Mouse (Mus musculus): ENCODE measurements around the gene Gaa. TPM values are rescaled to one million over a fixed set of nuclear protein-coding genes. Genes with fewer than 3 reads are reported as not detected.
"Not testable (repeated sequence)": the region's sequence is repeated elsewhere in the genome, so short reads cannot be mapped to it uniquely, and the experiment has no call there.

Gaa gene
- polyA plus RNA-seq, 1 experiment from 2014 or later: 80.7 TPM

GRCm38 (mm10) chr11:119249011-119249410 lies 18.7 kb upstream of the Gaa start:
- 16% methylated on average over 6 of the region's 6 CpGs for WGBS
- Histone ChIP-seq H3K27me3 (ENCODE audit: insufficient read depth, low read length) (peaks cover 3% of the 10 kb centered on the region; the same call in 1 of the 2 replicates), H3K4me1 (ENCODE audit: insufficient read depth, low read length) (peaks cover 31% of the 10 kb centered on the region), H3K36me3 (ENCODE audit: insufficient read depth, low read length) (no peaks in the 10 kb centered on the region), H3K9me3 (ENCODE audit: low read length) (no peaks in the 10 kb centered on the region), H3K4me3 (ENCODE audit: low read length) (no peak overlapping the region), H3K27ac (ENCODE audit: low read length) (no peak overlapping the region), H3K4me2 (replicated peaks; ENCODE audit: low read depth, low read length) (no peak overlapping the region), H3K9ac (replicated peaks; ENCODE audit: low read length) (no peak overlapping the region)
- peak; percentile 73 for ATAC-seq (ENCODE audit: low FRiP score, low TSS enrichment)

- WGBS: 31% methylated on average over 17 of the region's 17 CpGs
- no peaks in the 10 kb centered on the region for H3K9me3 ChIP-seq (ENCODE audit: low read length)
- H3K4me2 ChIP-seq (replicated peaks; ENCODE audit: low read depth, low read length): no peak overlapping the region
- no peaks in the 10 kb centered on the region for H3K36me3 ChIP-seq (ENCODE audit: insufficient read depth, low read length)
- no peak overlapping the region for H3K4me3 ChIP-seq (ENCODE audit: low read length)
- peaks cover 31% of the 10 kb centered on the region for H3K4me1 ChIP-seq (ENCODE audit: insufficient read depth, low read length)
- H3K27ac ChIP-seq (ENCODE audit: low read length): no peak overlapping the region
- H3K9ac ChIP-seq (replicated peaks; ENCODE audit: low read length): no peak overlapping the region
- ATAC-seq (ENCODE audit: low FRiP score, low TSS enrichment): no peak
- H3K27me3 ChIP-seq (ENCODE audit: insufficient read depth, low read length): peaks cover 3% of the 10 kb centered on the region; the same call in 1 of the 2 replicates
Observed at GRCm38 (mm10) chr11:119250998-119251397, 16.7 kb upstream of the Gaa start.

GRCm38 (mm10) chr11:119252854-119253541 lies 14.7 kb upstream of the Gaa start:
- Histone ChIP-seq H3K4me3 (ENCODE audit: low read length) (0 out of 2 replicates have a peak overlapping the region, but pooled peaks have one; percentile 17), H3K9ac (replicated peaks; ENCODE audit: low read length) (peak overlapping the region; percentile 44; the same call in 1 of the 2 replicates), H3K4me2 (replicated peaks; ENCODE audit: low read depth, low read length) (peak overlapping the region; percentile 48), H3K27me3 (ENCODE audit: insufficient read depth, low read length) (peaks cover 3% of the 10 kb centered on the region; the same call in 1 of the 2 replicates), H3K4me1 (ENCODE audit: insufficient read depth, low read length) (peaks cover 48% of the 10 kb centered on the region), H3K36me3 (ENCODE audit: insufficient read depth, low read length) (no peaks in the 10 kb centered on the region), H3K9me3 (ENCODE audit: low read length) (no peaks in the 10 kb centered on the region), H3K27ac (ENCODE audit: low read length) (no peak overlapping the region)
- WGBS: 6% methylated on average over 22 of the region's 22 CpGs
- ATAC-seq (ENCODE audit: low FRiP score, low TSS enrichment): peak; percentile 47

GRCm38 (mm10) chr11:119256557-119256956 lies 11.1 kb upstream of the Gaa start:
- H3K9ac ChIP-seq (replicated peaks; ENCODE audit: low read length); H3K27me3 ChIP-seq (ENCODE audit: insufficient read depth, low read length); H3K4me3 ChIP-seq (ENCODE audit: low read length); ATAC-seq (ENCODE audit: low FRiP score, low TSS enrichment); H3K36me3 ChIP-seq (ENCODE audit: insufficient read depth, low read length); H3K4me2 ChIP-seq (replicated peaks; ENCODE audit: low read depth, low read length); H3K9me3 ChIP-seq (ENCODE audit: low read length): not testable (repeated sequence)
- peak overlapping the region; percentile 62; the same call in 1 of the 2 replicates for H3K27ac ChIP-seq (ENCODE audit: low read length)
- 31% methylated on average over 5 of the region's 5 CpGs for WGBS
- H3K4me1 ChIP-seq (ENCODE audit: insufficient read depth, low read length): peaks cover 45% of the 10 kb centered on the region

- Histone ChIP-seq H3K4me3 (ENCODE audit: low read length) (peak overlapping the region; percentile 20), H3K36me3 (ENCODE audit: insufficient read depth, low read length) (no peaks in the 10 kb centered on the region), H3K4me1 (ENCODE audit: insufficient read depth, low read length) (peaks cover 30% of the 10 kb centered on the region), H3K4me2 (replicated peaks; ENCODE audit: low read depth, low read length) (peak overlapping the region; percentile 41), H3K27me3 (ENCODE audit: insufficient read depth, low read length) (no peaks in the 10 kb centered on the region), H3K9ac (replicated peaks; ENCODE audit: low read length) (peak overlapping the region; percentile 3; the same call in 1 of the 2 replicates), H3K27ac (ENCODE audit: low read length) (peak overlapping the region; percentile 7; the same call in 1 of the 2 replicates), H3K9me3 (ENCODE audit: low read length) (no peaks in the 10 kb centered on the region)
- ATAC-seq (ENCODE audit: low FRiP score, low TSS enrichment): peak; percentile 1; the same call in 1 of the 2 replicates
- WGBS: 49% methylated on average over 9 of the region's 9 CpGs
Observed at GRCm38 (mm10) chr11:119258216-119258571, 9.5 kb upstream of the Gaa start.

- Histone ChIP-seq H3K4me3 (ENCODE audit: low read length) (peak overlapping the region; percentile 20), H3K9me3 (ENCODE audit: low read length) (no peaks in the 10 kb centered on the region), H3K4me2 (replicated peaks; ENCODE audit: low read depth, low read length) (peak overlapping the region; percentile 41), H3K9ac (replicated peaks; ENCODE audit: low read length) (peak overlapping the region; percentile 3; the same call in 1 of the 2 replicates), H3K4me1 (ENCODE audit: insufficient read depth, low read length) (peaks cover 27% of the 10 kb centered on the region), H3K36me3 (ENCODE audit: insufficient read depth, low read length) (no peaks in the 10 kb centered on the region), H3K27ac (ENCODE audit: low read length) (peak overlapping the region; percentile 7; the same call in 1 of the 2 replicates), H3K27me3 (ENCODE audit: insufficient read depth, low read length) (no peaks in the 10 kb centered on the region)
- WGBS: 56% methylated on average over 23 of the region's 23 CpGs
- peak; percentile 78 for ATAC-seq (ENCODE audit: low FRiP score, low TSS enrichment)
Observed at GRCm38 (mm10) chr11:119258572-119259322, 8.9 kb upstream of the Gaa start.

GRCm38 (mm10) chr11:119259977-119260376 lies 7.7 kb upstream of the Gaa start:
- Histone ChIP-seq H3K27me3 (ENCODE audit: insufficient read depth, low read length) (no peaks in the 10 kb centered on the region), H3K36me3 (ENCODE audit: insufficient read depth, low read length) (no peaks in the 10 kb centered on the region), H3K9ac (replicated peaks; ENCODE audit: low read length) (no peak overlapping the region), H3K9me3 (ENCODE audit: low read length) (no peaks in the 10 kb centered on the region), H3K4me1 (ENCODE audit: insufficient read depth, low read length) (peaks cover 27% of the 10 kb centered on the region), H3K4me3 (ENCODE audit: low read length) (no peak overlapping the region), H3K27ac (ENCODE audit: low read length) (no peak overlapping the region), H3K4me2 (replicated peaks; ENCODE audit: low read depth, low read length) (no peak overlapping the region)
- WGBS: 90% methylated on average over 8 of the region's 8 CpGs
- no peak for ATAC-seq (ENCODE audit: low FRiP score, low TSS enrichment)

GRCm38 (mm10) chr11:119264413-119264812 lies 3.3 kb upstream of the Gaa start:
- H3K9ac ChIP-seq (replicated peaks; ENCODE audit: low read length): no peak overlapping the region
- H3K9me3 ChIP-seq (ENCODE audit: low read length): no peaks in the 10 kb centered on the region
- no peak overlapping the region for H3K4me3 ChIP-seq (ENCODE audit: low read length)
- no peak overlapping the region for H3K27ac ChIP-seq (ENCODE audit: low read length)
- no peaks in the 10 kb centered on the region for H3K27me3 ChIP-seq (ENCODE audit: insufficient read depth, low read length)
- WGBS: 89% methylated on average over 13 of the region's 13 CpGs
- ATAC-seq (ENCODE audit: low FRiP score, low TSS enrichment): no peak
- no peak overlapping the region for H3K4me2 ChIP-seq (replicated peaks; ENCODE audit: low read depth, low read length)
- H3K4me1 ChIP-seq (ENCODE audit: insufficient read depth, low read length): peaks cover 13% of the 10 kb centered on the region
- no peaks in the 10 kb centered on the region for H3K36me3 ChIP-seq (ENCODE audit: insufficient read depth, low read length)

- no peak overlapping the region for H3K4me3 ChIP-seq (ENCODE audit: low read length)
- 71% methylated on average over 7 of the region's 7 CpGs for WGBS
- no peaks in the 10 kb centered on the region for H3K36me3 ChIP-seq (ENCODE audit: insufficient read depth, low read length)
- no peak for ATAC-seq (ENCODE audit: low FRiP score, low TSS enrichment)
- no peaks in the 10 kb centered on the region for H3K9me3 ChIP-seq (ENCODE audit: low read length)
- H3K9ac ChIP-seq (replicated peaks; ENCODE audit: low read length): no peak overlapping the region
- no peaks in the 10 kb centered on the region for H3K27me3 ChIP-seq (ENCODE audit: insufficient read depth, low read length)
- no peak overlapping the region for H3K27ac ChIP-seq (ENCODE audit: low read length)
- H3K4me2 ChIP-seq (replicated peaks; ENCODE audit: low read depth, low read length): no peak overlapping the region
- H3K4me1 ChIP-seq (ENCODE audit: insufficient read depth, low read length): peaks cover 13% of the 10 kb centered on the region
Observed at GRCm38 (mm10) chr11:119265811-119266210, 1.9 kb upstream of the Gaa start.
